Mouse (Mus musculus) left cerebral cortex, adult 2 months (tissue): ENCODE results near the gene Col12a1. TPM values are rescaled to one million over a fixed set of nuclear protein-coding genes. Genes with fewer than 3 reads are reported as not detected.

Source experiments
- DNase-seq, 2 experiments: peaks; one replicate each; pipeline ENCODE4 v3.0.0; 2021 to 2022; ENCODE audit warnings: low spot score in 2 of 2, mixed read lengths in 1 of 2; ENCODE audit errors: extremely low spot score in 1 of 2
- H3K27ac ChIP-seq: fragments of 200-600 bp; 2 replicates; pipeline ENCODE4 v1.8.1; 2022
- H3K4me3 ChIP-seq: fragments of 200-600 bp; 2 replicates; pipeline ENCODE4 v1.8.1; 2022
- CTCF ChIP-seq: fragments of 200-600 bp; IDR thresholded peaks from 2 replicates; pipeline ENCODE4 v1.8.1; 2022; ENCODE audit warnings: antibody characterized with exemption, mild to moderate bottlenecking, moderate library complexity
- intact Hi-C: fragments of 180-260 bp; cut with DNase I; formaldehyde crosslinking; loops from one replicate; pipeline ENCODE4 v1.15.1; 2025
- total RNA-seq, 2 experiments: library from RNA; stranded (reverse); gene quantifications; 2 replicates each; pipeline ENCODE4 v1.2.3; 2021

Gene Col12a1
- total RNA-seq, 2 experiments from 2014 or later: 6.3 to 7.4 TPM

DNA sequence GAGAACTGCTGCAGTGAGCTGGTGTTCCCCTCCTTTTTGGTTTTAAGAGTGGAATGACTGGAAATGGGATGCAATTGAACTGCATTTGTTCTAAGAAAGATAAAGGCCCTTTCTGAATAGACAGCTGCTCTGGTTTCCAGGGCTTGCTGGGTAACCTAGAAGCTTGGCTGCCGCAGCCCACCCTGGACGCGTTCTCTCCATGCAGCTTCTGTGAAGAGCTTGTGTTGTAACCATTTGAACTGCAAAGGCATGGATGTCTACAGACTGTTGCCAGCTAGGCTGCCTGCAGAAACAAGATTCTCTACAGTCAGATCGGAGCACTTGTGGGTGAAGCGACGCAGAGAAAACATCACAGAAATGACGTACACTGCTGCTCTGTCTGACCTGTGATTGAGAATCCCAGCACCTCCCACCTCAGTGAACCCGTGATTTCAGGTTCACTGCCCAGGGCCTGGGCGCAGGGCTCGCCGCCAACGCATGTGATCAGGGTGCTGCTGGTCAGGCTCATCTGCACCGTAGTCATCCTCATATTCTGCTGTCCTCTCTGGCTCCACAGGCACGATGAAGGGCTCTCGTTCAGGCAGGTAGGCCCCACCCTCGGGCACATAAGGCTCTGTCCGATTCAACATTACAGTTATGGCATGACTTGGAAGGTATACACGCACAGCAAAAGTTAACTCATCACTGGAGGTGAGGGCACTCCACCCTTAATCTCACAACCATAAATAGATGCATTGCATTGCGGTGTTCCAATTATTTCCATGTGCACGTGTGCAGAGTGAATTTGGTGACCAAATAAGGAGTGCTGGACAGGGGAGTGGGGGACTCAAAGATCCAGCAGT is 119.0 kb downstream of the Col12a1 start:
- Histone ChIP-seq H3K27ac (no peak overlapping the region), H3K4me3 (no peak overlapping the region)
- DNase-seq: no peak
- intact Hi-C loops: no loop called here
- TF ChIP-seq CTCF: no peak

DNA sequence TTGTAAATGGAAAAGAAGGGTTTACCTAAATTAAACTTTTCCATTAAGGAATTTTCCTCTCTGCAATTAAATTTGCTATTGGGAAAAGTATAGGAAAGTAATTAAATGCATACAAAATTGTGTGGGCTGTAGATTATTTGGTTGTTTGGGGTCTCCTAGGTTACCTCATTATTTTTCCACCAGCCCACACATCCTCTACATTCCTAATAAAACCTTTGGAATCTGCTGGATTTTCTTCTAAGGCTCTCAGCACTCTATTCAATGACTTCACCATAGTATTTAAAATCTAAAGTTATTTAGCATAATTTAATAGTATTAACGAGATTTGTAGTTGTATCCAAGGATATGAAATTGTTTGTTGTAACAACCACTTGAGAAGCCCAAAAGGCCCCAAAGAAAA is 120.1 kb downstream of the Col12a1 start:
- no peak for DNase-seq
- H3K4me3 ChIP-seq: no peak overlapping the region
- TF ChIP-seq CTCF: no peak
- no peak overlapping the region for H3K27ac ChIP-seq
- intact Hi-C loops: no loop called here

DNA sequence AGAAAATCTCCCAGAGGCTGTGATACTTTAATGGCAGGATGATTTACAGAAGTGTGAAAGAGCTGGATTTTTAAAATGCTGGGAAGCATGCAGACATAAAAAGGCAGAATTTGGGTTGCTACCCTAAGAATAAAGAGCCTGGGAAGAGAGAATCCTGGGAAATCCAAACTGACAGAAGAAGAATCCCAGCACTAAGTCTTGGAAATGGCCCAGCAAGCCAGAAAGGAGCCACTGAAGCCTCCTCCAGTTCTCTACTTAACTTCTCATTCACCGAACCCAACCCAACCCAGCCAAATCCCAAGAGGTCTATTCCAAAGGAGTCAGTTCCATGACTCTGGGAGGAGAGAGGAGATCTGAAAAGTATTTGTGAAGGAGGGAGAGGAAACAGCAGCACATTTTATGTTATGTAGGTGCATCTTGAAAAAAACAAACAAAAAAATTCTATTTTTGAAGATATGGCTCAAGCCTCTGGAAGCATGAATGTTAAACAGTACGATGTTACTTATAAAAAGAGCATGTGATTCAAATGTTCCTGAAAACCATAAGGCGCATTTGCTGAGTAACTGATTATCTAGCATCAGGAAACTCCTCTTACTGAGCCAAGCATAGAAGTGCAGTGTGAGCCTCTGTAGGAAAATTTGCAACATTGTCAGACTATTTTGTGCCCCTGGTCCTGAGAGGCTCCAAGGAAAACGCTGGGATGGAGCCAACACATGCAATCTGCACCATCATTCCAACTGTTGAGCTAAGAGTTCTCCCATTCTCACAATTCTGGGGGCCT is 132.0 kb downstream of the Col12a1 start:
- Histone ChIP-seq H3K27ac (no peak overlapping the region), H3K4me3 (no peak overlapping the region)
- intact Hi-C loops: no loop called here
- no peak for TF ChIP-seq CTCF
- DNase-seq: no peak

- Histone ChIP-seq H3K4me3 (no peak overlapping the region), H3K27ac (no peak overlapping the region)
- no peak for TF ChIP-seq CTCF
- no peak for DNase-seq
- intact Hi-C loops: no loop called here
These were observed 151.8 kb downstream of the Col12a1 start for GRCm38 (mm10) chr9:79566838-79567237.

DNA sequence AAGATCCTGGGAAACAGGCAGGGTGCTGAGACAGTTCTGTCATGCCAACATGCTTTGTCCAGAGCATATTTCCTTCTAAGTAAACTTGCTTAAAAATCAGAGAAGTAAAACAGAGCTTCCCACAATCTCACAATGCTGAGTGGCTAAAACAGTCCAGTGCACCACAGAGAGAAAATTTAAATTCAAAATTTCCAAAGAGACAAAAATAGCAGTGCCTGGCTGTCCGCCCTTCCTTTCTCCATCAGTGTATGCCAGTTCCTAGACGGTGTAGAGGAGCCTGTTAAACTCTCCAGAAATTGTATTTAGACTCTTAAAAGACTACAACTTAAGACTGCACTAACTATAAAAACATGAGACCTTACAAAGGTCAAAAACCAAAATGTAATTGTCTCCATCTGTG is 165.3 kb downstream of the Col12a1 start:
- no peak overlapping the region for H3K27ac ChIP-seq
- intact Hi-C loops: no loop called here
- TF ChIP-seq CTCF: no peak
- DNase-seq: peak in 1 of 2 experiments; percentile 10
- H3K4me3 ChIP-seq: no peak overlapping the region

Other genes starting within 250 kb of the Col12a1 start
- gene Cox7a2, start 41.0 kb upstream of the Col12a1 start, total RNA-seq: 100 to 1,000 TPM; 343 to 356 TPM
- 100 to 1,000 TPM; 263 to 274 TPM for gene Tmem30a, start 74.7 kb upstream of the Col12a1 start, total RNA-seq